Mouse (Mus musculus) myocyte (in vitro differentiated cells): ENCODE results near the gene Jdp2. TPM values are rescaled to one million over a fixed set of nuclear protein-coding genes. Genes with fewer than 3 reads are reported as not detected.

ENCODE experiments used
- H3K27me3 ChIP-seq: one replicate; pipeline ENCODE4 v1.6.1; 2011; ENCODE audit not compliant: control insufficient read depth, insufficient read depth, insufficient read length
- H3K36me3 ChIP-seq: one replicate; pipeline ENCODE4 v1.6.1; 2011; ENCODE audit not compliant: control insufficient read depth, insufficient read depth
- H3K4me2 ChIP-seq: one replicate; pipeline ENCODE4 v1.6.1; 2011; ENCODE audit warnings: low read depth, control low read depth
- H3K4me3 ChIP-seq: one replicate; pipeline ENCODE4 v1.5.1; 2011; ENCODE audit warnings: mild to moderate bottlenecking, control low read depth, moderate library complexity
- H3K79me2 ChIP-seq: one replicate; pipeline ENCODE4 v1.6.1; 2011; ENCODE audit not compliant: control insufficient read depth, insufficient read depth
- H3ac ChIP-seq: one replicate; pipeline ENCODE4 v1.6.1; 2011; ENCODE audit not compliant: control insufficient read depth, insufficient read length
- CEBPB ChIP-seq: IDR thresholded peaks from 2 replicates; pipeline ENCODE4 v1.6.1; 2011; ENCODE audit warnings: mild to moderate bottlenecking, moderate library complexity; ENCODE audit not compliant: poor library complexity, insufficient read depth, severe bottlenecking
- E2F4 ChIP-seq: IDR thresholded peaks from one replicate; pipeline ENCODE4 v1.6.1; 2011; ENCODE audit warnings: mild to moderate bottlenecking, control low read depth, moderate library complexity; ENCODE audit not compliant: insufficient read depth
- MAX ChIP-seq: IDR thresholded peaks from one replicate; pipeline ENCODE4 v1.6.1; 2011; ENCODE audit warnings: low read depth, mild to moderate bottlenecking, control low read depth
- MYOD1 ChIP-seq, 3 experiments: IDR thresholded peaks; one replicate each; pipeline ENCODE4 v1.6.1; 2011; ENCODE audit warnings: control low read depth in 2 of 3, low read depth in 2 of 3, mild to moderate bottlenecking in 2 of 3, moderate library complexity in 1 of 3; ENCODE audit not compliant: insufficient read length in 2 of 3, control insufficient read depth in 1 of 3
- MYOG ChIP-seq, 3 experiments: IDR thresholded peaks; one replicate each; pipeline ENCODE4 v1.6.1; 2011; ENCODE audit warnings: control low read depth in 2 of 3, low read depth in 2 of 3, mild to moderate bottlenecking in 2 of 3; ENCODE audit not compliant: insufficient read length in 2 of 3, control insufficient read depth in 1 of 3, insufficient read depth in 1 of 3
- POLR2A ChIP-seq: IDR thresholded peaks from one replicate; pipeline ENCODE4 v1.6.1; 2011; ENCODE audit warnings: low read depth, mild to moderate bottlenecking, control low read depth, moderate library complexity; ENCODE audit not compliant: insufficient read length
- POLR2AphosphoS2 ChIP-seq: IDR thresholded peaks from one replicate; pipeline ENCODE4 v1.6.1; 2011; ENCODE audit warnings: low read depth, control low read depth; ENCODE audit not compliant: insufficient read length
- REST ChIP-seq: IDR thresholded peaks from one replicate; pipeline ENCODE4 v1.6.1; 2011; ENCODE audit warnings: mild to moderate bottlenecking, control low read depth, moderate library complexity; ENCODE audit not compliant: insufficient read depth, insufficient read length
- SRF ChIP-seq: IDR thresholded peaks from one replicate; pipeline ENCODE4 v1.6.1; 2011; ENCODE audit warnings: low read depth; ENCODE audit not compliant: control insufficient read depth, insufficient read length
- TCF12 ChIP-seq: IDR thresholded peaks from one replicate; pipeline ENCODE4 v1.6.1; 2011; ENCODE audit warnings: mild to moderate bottlenecking, control low read depth; ENCODE audit not compliant: poor library complexity, insufficient read depth, severe bottlenecking
- TCF3 ChIP-seq: IDR thresholded peaks from one replicate; pipeline ENCODE4 v1.6.1; 2011; ENCODE audit warnings: low read depth, control low read depth; ENCODE audit not compliant: insufficient read length
- USF1 ChIP-seq: IDR thresholded peaks from one replicate; pipeline ENCODE4 v1.6.1; 2011; ENCODE audit warnings: low read depth, mild to moderate bottlenecking, control low read depth, moderate library complexity
- polyA plus RNA-seq: library from polyadenylated mRNA; unstranded; fragments of >200 nt; fragmentation: generic; extraction: Trizol; gene quantifications from one replicate; pipeline ENCODE4 v1.2.1, GENCODE M21; 2012; ENCODE audit warnings: missing spikeins

Jdp2 gene
- polyA plus RNA-seq, 1 experiment = 72.9 TPM

GRCm38 (mm10) chr12:85629661-85630481 lies 31.0 kb downstream of the Jdp2 start:
- Histone ChIP-seq H3K27me3 (no peaks in the 10 kb centered on the region), H3K79me2 (peaks cover 45% of the 10 kb centered on the region), H3ac (no peak overlapping the region), H3K4me3 (no peak overlapping the region), H3K36me3 (peaks cover 52% of the 10 kb centered on the region), H3K4me2 (no peak overlapping the region)
- TF ChIP-seq CEBPB (no peak), SRF (no peak), REST (no peak), MYOG (IDR thresholded peaks at IDR 0.05; ENCODE audit: control insufficient read depth in 1 of 3, insufficient read depth in 1 of 3, insufficient read length in 2 of 3, low read depth in 2 of 3) (peak in 1 of 3 experiments; percentile 34), POLR2AphosphoS2 (peak; percentile 50), TCF3 (no peak), USF1 (no peak), MYOD1 (IDR thresholded peaks at IDR 0.05; ENCODE audit: control insufficient read depth in 1 of 3, insufficient read length in 2 of 3, low read depth in 2 of 3) (no peak), MAX (no peak), POLR2A (no peak), E2F4 (no peak), TCF12 (no peak)

- TF ChIP-seq MYOD1 (IDR thresholded peaks at IDR 0.05; ENCODE audit: control insufficient read depth in 1 of 3, insufficient read length in 2 of 3, low read depth in 2 of 3) (peak in 1 of 3 experiments; percentile 30), POLR2A (peak; percentile 10), MYOG (IDR thresholded peaks at IDR 0.05; ENCODE audit: control insufficient read depth in 1 of 3, insufficient read depth in 1 of 3, insufficient read length in 2 of 3, low read depth in 2 of 3) (peak in 1 of 3 experiments; percentile 17), TCF12 (no peak)
- H3K27me3 ChIP-seq = no peaks in the 10 kb centered on the region
- peaks cover 32% of the 10 kb centered on the region for H3K79me2 ChIP-seq
- H3K36me3 ChIP-seq = peaks cover 48% of the 10 kb centered on the region
- H3K4me3 ChIP-seq = no peak overlapping the region
- H3K4me2 ChIP-seq = no peak overlapping the region
- no peak overlapping the region for H3ac ChIP-seq
Measured at GRCm38 (mm10) chr12:85631196-85631595, 32.4 kb downstream of the Jdp2 start.

- Histone ChIP-seq H3K36me3 (peaks cover 44% of the 10 kb centered on the region), H3K79me2 (peaks cover 21% of the 10 kb centered on the region), H3K27me3 (no peaks in the 10 kb centered on the region), H3K4me3 (no peak overlapping the region), H3K4me2 (no peak overlapping the region), H3ac (no peak overlapping the region)
- TF ChIP-seq USF1 (no peak), POLR2AphosphoS2 (no peak), MYOD1 (IDR thresholded peaks at IDR 0.05; ENCODE audit: control insufficient read depth in 1 of 3, insufficient read length in 2 of 3, low read depth in 2 of 3) (peak in 1 of 3 experiments; percentile 22), E2F4 (no peak)
Measured at GRCm38 (mm10) chr12:85632321-85632720, 33.5 kb downstream of the Jdp2 start.

GRCm38 (mm10) chr12:85637932-85638331 lies 39.1 kb downstream of the Jdp2 start:
- H3K79me2 ChIP-seq = no peaks in the 10 kb centered on the region
- H3K4me2 ChIP-seq = no peak overlapping the region
- H3K36me3 ChIP-seq = peaks cover 67% of the 10 kb centered on the region
- no peak overlapping the region for H3K4me3 ChIP-seq
- no peak for TF ChIP-seq CEBPB
- no peak for TF ChIP-seq E2F4
- H3K27me3 ChIP-seq = no peaks in the 10 kb centered on the region
- H3ac ChIP-seq = no peak overlapping the region

- H3K27me3 ChIP-seq = no peaks in the 10 kb centered on the region
- no peaks in the 10 kb centered on the region for H3K79me2 ChIP-seq
- H3K4me2 ChIP-seq = no peak overlapping the region
- H3K36me3 ChIP-seq = peaks cover 65% of the 10 kb centered on the region
- H3ac ChIP-seq = no peak overlapping the region
- TF ChIP-seq POLR2AphosphoS2 (peak; percentile 43), CEBPB (no peak), POLR2A (peak; percentile 16)
- no peak overlapping the region for H3K4me3 ChIP-seq
Measured at GRCm38 (mm10) chr12:85638541-85639325, 39.9 kb downstream of the Jdp2 start.
